Mouse (Mus musculus) spleen, adult 12 weeks (tissue): ENCODE results near the gene Ncoa5.

Experiments used
- DNase-seq: peaks from one replicate; pipeline ENCODE4 v3.0.0; 2022; ENCODE audit warnings: low spot score

Gene Ncoa5

DNA sequence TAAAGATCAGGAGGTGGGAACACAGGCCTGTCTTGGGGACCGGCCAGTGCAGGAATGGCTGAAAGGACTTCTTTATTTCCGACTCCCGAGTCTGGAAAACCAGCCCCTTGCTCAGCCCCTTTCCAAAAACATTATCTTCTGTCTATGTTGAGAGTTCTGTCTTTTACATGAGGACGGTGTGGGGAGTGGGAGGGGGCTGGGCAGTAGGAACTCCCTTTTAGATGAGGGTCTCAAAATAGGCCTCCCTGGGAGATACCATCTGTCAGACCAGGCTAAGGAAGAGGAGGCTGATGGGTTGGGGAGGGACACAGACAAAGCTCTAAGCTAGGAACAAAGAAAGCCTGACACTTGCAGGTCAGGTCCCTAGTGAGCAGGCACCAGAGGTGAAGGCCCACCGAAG is 14.4 kb upstream of the Ncoa5 start:
- DNase-seq, result no peak

DNA sequence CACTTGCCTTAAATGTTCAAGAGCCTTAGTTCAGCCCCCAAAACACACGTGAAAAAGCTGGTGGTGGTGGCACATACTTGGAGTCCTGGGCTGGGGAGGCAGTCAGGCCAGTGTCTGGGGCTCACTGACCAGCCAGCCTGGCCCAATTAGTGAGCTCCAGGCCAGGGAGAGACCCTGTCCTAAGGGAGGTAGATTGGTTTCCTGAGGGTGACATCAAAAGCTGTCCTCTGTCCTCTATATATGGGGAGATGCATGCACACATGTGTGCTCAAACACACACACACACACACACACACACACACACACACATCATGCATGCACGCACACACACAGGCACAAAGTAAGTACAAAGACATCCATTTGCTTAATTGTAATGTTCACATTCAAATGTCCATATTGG is 9.1 kb upstream of the Ncoa5 start:
- DNase-seq, result no peak

DNA sequence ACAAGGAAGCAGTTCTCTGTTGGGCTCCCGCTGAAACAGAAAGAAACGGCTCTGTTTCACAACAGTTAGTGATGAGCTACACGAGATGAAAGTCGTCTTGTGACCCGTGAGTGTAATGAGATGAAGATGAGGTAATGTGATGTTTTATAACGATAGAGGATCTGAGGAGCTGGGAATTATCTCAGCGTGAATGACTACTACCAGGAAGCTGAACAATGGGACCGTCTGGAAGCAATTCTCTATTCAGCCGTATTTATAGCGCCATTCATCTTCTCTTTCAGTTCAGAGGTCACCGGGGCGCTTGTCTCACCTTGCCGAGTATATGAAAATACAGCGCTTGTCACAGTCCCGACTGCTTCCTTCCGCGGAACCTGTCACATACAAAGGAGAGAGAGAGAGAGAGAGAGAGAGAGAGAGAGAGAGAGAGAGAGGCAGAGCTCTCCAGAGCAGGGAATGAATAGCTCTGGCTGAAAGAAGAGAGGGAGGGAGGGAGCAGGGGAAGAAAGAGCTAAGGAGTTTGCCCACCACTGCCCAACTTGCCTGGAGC is 8.5 kb upstream of the Ncoa5 start:
- no peak for DNase-seq

DNA sequence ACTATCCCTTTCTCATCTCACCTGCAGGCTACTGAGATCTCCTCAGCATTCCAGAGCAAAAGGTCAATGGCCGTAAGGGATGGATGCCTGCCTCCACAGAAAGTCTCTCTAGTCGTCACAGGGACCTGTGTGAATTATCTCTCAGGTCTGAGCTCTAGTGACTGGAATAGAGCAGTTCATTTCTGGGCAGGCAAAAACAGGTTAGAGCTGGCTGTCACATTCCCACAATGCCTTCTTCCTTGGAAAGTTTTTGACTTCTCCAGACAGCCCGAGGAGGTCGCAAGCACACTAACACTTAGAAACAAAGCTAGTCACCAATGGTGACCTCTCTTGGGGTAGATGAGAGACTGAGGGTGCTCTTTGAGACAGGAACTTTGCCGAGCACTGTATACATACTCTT is 7.5 kb upstream of the Ncoa5 start:
- DNase-seq, result no peak

DNA sequence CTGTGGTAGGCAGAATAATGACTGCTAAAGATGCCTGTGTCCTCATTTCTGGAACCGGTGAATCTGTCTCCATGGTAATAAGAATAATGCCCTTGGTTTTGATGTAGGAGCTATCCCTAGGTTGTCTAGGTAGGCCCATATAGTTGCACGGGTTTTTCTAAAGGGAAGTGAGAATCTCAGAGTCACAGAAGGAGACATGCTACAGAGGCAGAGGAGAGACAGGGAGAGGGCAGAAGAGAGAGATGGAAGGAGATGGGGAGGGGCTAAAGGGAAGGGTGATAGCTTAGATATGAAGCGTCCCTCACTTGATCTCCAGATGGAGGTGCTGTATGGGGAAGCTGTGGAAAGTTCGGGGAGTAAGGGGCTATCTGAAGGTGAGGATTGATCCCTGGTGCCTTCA is 2.7 kb upstream of the Ncoa5 start:
- no peak for DNase-seq

DNA sequence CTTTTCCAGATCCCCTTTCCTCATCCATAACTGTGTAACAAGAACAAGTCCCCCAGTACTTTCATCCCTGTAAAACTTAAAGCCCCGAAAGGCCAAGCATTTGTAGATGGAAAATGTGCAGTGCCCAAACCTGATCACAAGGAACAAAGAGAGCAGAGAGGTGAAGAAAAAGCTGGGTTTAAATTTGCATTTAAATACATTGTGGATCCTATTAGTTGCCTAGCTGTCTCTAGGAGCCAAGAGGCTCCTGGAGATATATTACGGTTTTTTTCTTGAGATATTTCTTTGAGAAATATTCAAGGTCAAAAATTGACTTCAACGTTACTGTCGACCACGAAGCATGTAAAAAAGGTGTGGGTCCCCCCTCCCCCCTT is 378 bp upstream of the Ncoa5 start:
- no peak for DNase-seq

DNA sequence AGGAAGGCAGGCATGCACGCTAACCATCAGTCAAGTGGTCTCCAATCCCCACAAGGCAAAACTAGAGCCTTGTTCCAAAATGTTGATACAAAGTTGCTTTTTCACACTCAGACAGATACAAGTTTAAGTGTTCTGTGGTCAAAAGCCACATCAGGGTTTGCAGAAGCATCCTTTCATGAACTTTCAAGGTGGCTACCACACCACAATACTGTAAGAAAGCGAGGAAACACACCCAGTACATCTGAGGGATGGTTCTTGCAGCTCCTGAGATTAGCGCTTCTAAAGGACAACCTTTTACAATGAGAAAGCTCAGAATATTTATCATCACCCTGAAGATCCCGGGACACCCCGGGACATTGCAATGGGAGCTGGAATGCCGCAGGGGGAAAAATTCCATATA is 1.4 kb downstream of the Ncoa5 start:
- no peak for DNase-seq

DNA sequence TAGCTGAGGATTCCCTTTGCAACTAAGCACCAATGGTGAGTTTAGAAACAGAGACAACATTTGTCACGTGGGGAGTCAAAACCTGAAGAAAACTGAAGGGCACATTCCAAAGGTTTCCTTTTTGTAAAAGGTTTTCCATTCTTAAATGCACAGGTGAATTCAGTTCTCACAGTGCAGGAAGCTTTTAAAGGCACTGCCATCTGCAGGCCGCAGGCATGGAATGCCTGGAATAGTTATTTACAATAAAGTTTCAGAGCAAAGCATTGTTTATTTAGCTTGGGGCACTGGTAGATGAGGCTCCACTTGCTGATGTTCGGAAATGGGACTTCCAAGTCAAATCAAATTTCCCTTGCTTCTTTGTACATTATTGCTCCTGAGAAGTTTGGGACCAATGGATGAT is 2.1 kb downstream of the Ncoa5 start:
- DNase-seq, result no peak

DNA sequence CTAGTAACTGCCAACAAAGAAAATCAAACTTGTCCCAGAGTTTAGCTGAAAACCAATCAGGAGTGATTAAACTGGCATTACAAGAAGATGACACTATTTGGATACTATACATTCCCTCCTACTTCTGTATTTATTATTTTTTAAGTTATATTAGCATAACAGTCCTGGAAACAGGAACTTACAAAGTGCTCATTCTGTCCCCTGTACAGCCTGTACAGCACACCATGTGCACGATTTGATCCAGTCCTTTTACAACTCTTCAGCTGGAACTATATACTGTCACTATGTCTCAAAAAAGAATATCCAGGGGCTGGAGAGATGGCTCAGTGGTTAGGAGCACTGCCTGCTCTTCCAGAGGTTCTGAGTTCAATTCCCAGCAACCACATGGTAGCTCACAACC is 7.5 kb downstream of the Ncoa5 start:
- DNase-seq, result no peak

DNA sequence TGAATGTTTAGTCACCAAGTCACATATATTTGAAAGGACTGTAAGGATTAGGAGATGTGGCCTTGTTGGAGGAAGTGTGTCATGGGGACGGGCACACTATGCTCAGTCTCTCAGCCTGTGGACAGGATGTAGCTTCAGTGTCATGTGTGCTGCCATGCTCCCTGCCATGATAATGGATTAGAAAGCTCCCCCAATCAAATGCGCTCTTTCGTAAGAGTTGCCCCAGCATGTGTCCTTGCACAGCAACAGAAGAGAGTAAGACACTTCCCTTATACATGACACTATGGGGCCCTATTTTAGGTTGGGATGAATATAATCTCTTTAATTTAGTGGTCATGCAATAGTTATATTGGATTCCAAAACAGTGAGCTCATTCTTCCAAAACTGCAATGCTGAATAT is 14.2 kb downstream of the Ncoa5 start:
- DNase-seq, result no peak

DNA sequence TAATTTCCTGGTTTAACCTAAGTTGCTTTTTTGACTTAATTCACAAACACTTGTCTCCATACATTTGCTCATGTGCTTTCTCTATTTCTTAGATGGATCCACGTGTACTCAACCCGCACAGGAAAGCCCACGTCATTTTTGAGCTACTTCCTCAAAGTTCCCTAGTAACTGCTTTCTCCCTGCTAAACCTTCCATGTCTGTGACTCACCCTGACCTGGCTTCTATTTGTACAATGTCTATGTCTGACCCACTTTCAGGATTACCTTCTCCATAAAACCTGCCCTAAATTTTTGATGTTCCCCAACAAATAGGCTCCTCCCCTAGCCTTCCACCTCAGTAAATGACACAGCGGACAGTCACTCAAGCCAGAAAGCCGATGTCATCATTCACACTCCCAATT is 19.7 kb downstream of the Ncoa5 start:
- no peak for DNase-seq

DNA sequence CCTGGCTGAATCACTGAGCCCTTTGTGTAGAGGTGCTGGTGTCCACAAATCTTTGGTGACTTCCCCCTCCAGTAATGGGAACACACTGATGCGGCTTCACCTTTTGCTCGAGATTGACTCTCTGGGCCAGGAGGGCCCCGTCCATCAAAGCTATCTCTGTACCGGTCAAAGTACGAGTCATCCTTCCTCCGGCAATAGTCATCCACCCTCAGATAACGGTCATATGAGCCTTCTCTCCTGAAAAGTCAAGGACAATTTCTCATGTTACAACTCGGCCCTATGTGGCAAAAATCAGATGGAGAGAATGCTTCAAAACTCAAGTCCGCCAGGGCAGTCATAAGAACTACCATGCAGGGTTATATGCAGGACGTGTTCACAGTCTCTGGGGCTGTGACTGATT is 24.3 kb downstream of the Ncoa5 start:
- DNase-seq, result no peak

DNA sequence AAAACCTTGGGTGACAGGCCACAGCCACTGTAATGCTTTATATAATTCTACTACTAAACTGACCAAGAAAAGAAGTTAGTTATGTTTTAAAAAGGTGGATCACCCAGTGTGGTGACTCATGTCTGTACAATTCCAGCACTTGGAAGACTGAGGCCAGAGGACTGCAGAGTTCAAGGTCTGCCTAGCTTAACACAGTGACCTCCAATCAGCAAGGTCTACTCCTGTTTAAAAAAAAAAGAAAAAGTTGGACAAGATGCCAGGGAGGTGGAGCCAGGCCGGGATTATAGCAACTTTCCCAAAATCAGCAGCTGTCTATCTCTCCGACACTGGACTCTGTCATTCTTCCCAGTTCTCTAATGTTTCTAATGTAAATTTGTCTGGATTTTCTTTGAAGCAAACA is 25.1 kb downstream of the Ncoa5 start:
- DNase-seq, result no peak

DNA sequence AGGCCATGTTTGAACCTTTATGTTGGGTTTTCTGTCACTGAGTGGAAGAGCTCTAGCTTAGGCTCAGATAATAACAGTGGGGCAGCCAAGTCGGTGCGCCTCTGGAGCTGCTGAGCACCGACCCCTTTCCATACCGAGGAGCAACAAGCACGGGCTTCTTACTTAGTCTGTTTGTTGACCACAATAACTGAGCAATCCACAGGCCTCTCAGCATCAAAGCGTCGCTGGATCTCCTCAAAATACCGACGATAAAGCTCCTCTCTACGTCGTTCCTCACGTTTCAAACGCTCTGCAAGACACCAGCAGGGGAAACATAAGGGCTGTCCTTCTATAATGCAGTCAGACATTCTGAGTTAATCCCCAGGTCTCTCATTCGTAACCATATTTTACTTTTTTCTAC is 25.5 kb downstream of the Ncoa5 start:
- DNase-seq, result no peak

DNA sequence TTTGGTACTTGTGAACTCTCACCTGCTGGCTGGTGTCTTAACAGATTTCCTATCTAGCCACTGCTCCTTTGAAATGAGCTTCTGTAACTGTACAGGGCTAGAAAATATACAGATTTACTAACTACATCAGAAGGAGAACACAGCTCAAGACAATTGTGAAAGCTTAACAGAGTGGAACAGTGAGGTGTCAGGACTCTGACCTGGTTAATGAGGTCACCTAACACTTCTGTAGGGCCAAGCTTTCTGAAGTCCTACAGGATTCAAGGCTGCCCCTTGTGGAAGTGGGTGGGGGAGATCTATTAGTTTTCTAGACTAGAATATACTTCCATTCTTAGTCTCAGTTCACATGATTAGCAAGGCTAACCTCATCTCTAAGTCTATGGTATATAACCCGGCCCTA is 26.7 kb downstream of the Ncoa5 start:
- no peak for DNase-seq

DNA sequence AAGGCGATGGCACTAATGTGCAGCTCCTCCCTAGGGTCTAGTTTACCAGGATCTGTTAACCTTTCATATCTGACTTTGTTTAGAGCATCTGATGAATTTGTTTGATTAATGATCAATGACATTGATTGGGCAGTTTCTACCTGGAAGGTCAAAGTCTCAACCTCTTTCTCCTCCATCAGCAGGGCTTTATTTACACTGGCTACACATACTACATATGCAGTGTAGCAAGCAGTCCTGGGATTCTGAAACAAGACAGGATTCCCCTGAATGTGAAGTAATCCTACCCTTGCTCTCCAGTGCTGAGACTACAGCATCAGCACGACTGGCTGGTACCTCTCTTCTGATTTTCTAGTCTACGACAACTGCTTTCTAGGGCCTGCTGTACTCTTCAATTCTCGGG is 27.9 kb downstream of the Ncoa5 start:
- no peak for DNase-seq

DNA sequence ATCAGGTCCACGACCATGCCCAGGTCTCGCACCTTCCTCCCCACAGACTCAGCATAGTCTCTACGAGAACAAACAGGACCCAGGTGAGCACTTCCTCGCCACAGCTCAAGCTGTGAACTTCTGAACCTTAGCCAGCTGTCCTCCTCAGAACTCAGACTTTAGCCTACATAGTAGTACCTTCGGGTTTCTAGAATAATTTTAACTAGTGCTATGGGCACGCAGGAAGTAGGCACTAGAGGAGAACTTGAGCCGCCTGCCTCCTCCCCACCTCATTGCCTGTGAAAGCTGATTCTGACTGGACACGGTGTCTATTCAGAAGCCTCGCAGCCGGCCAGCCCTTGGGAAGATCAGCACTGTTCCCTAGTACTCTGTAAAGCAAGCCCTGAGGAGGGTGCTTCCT is 30.4 kb downstream of the Ncoa5 start:
- no peak for DNase-seq

DNA sequence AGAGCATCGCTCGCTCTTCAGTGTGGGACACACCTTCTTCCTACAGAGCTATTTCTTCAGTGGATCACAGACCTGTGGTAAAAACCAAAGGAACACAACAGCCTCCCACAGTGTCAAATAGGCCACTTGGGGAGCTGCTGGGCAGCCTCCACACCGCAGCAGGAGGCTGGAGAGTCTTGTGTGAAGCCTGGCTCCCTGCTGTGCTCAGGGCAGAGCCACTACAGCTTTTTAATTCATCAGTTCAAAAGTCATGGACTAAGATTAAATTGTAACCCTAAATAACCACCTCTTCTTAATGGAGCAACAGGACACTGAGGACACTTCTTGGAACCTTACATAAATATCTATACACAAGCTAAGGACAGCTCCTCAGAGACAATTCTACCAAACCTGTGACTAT is 31.6 kb downstream of the Ncoa5 start:
- no peak for DNase-seq

DNA sequence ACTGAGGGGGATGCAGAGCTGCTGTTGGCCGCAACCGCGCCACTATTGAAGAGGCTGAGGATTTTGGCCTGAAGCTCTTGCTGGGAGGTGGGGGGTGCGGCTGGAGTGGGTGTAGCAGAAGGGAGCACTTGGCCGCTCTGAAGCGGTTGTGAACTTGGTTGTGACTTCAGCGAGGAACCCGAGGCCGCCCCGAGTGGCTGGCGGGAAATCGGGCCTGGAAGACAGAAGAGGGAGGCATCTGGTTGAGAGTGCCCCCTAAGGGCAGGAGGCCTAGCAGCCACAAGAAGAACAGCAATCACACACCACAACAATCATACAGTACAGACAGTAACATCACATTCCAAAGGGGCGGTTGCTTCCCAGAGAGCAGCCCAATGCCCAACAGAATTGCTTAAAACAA is 32.7 kb downstream of the Ncoa5 start:
- DNase-seq, result no peak

DNA sequence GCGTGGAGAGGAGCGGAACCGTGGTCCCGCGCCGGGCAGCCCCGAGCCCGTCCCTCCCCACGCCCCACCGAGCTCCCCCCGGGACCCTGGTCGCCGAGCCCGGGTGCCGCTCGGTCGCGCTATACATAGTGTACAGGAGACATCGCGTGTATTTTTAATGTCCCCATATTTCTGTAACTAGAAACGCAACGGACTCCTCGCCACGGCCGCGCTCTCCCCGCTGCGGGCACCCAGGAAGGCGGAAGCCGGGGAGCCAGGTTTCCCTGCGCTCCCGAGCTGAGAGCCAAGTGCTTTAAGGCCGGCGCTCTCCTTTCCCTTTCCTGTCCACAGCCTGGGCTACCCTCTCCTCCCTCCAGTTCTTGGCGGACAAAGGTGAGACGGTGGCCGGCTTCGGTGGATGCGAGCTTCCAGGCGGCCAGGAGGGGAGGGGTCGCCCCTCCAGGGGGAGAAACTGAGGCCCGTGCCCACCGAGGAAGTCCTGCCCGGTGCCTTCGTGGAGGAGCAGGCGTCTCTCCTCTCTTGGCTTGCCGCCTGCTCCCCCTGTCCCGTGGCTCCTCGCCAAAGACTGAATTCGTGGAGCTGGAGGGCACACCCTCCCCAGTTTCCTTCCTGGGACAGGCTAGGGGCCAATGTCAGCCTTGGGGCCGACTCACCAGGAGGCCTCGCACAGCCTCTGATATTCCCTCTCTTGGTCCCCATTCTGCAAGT is 36.8 kb downstream of the Ncoa5 start:
- no peak for DNase-seq

DNA sequence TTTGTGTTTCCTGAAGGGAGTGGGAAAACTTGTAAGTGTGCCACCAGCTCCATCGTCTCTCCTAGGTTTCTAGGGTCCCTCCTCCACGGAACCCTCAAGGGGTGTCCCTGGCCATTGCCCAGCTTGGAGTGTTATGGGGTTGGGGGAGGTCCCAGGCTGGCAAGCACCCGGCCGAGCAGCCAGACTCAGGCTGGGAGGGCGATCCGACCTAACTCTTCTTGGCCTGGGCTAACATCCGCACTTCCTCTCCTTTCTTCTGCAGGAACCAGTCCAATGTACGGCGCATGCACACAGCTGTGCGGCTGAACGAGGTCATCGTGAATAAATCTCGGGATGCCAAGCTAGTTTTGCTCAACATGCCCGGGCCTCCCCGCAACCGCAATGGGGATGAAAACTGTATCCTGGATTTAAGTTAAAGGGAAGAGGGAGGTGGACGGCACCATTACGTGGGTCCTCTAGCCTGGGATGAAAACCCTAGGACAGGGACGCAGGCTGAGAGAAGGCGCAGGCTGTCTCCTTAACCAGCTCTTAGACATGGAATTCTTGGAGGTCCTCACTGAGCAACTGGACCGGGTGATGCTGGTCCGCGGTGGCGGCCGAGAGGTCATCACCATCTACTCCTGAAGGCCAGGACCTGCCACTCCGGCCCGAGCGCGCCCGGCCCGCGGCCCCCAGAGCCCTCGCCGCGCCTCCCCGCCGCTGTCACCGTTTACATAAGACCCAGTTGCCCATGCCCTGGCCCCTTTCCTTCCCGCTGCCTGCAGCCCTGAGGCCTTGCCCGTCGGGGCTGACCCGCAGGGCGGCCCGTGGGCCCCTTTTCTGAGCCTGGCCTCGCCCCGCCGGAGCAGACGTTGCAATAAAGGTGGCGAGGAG is 37.6 kb downstream of the Ncoa5 start:
- no peak for DNase-seq

DNA sequence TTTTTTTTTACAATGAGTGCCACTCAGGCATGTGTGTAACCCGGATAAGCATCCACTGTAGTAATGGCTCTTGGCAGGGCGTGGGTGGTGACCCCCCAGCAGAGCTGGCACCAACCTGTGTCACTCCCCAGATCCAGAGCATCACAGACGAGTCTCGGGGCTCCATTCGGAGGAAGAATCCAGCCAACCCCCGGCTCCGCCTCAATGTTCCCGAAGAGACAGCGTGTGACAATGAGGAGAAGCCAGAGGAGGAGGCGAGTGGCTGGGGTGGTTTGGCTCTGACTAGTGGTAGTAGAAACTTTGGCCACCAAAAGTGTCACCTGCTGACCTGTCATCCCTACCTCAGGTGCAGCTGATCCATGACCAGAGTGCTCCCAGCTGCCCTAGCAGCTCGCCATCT is 38.7 kb downstream of the Ncoa5 start:
- no peak for DNase-seq

DNA sequence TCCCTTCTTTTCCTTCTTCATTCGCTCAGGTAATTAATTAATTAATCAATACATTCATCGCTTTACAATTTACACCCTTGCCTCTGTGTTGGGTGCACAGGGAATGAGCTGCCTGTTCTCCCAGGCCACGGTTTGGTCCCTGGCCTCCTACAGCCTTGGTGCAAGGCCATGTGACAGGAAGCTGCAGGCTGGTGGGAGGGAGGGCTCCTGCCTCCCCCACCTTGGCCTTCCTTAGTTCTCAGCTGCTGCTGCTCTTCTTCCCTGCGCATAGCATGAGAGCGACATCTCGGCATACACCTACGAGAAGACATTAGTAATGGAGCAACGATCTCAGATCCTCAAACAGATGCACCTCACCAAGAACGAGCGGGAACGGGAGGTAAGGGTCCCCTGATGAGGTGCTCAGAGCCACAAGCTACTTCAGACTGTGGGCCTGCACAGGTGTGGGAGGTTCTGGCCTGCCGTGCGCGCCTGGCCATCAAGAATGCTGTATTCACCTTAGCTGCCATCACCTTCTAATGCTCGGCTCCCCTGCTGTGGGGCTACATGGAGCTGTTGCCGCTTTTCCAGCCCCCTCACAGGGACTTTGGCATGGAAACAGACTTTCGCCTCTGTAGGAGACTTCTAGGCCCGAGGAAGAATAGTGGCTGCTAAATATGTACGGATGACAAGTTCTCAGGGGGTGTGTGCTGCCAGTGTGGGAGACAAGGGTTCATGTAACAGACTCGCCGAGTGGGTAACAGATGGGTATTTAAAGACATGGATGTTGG is 39.8 kb downstream of the Ncoa5 start:
- DNase-seq, result no peak
